Comparison of ENCODE assay signal across 22 mouse cellular contexts in genomic region chr2:74424726-74425125, GRCm38 (mm10).
DNase-seq lines count a peak whose midpoint lies in the region; ATAC-seq lines count a peak whose summit lies in the region.
"Had no signal": no experiment of that assay in that cellular context is flagged by ENCODE, and none has a peak within 500 bp of the region (broad histone marks: within the 10 kb centered on the region; RNA-seq: fewer than 3 reads in every experiment).

No protein-coding gene starts in this region.

- H3K9ac ChIP-seq in forebrain, embryonic 15.5 days (replicated peaks) = no peak overlapping the region
- H3K9ac ChIP-seq: forebrain, embryonic 13.5 days; heart, embryonic 13.5 days; hindbrain, embryonic 13.5 days; limb, embryonic 13.5 days; liver, embryonic 13.5 days; lung, embryonic 14.5 days had no signal

- H3K4me3 ChIP-seq in forebrain, embryonic 15.5 days = no peak overlapping the region
- H3K4me3 ChIP-seq: erythroblast, embryonic 14.5 days; forebrain, embryonic 13.5 days; gastrocnemius, adult 2 months; heart, embryonic 13.5 days; hindbrain, embryonic 13.5 days; limb, embryonic 13.5 days; liver, embryonic 13.5 days had no signal

- H3K4me2 ChIP-seq in forebrain, embryonic 15.5 days (replicated peaks) = no peak overlapping the region
- H3K4me2 ChIP-seq: forebrain, embryonic 13.5 days; heart, embryonic 13.5 days; hindbrain, embryonic 13.5 days; limb, embryonic 13.5 days; liver, embryonic 13.5 days; lung, embryonic 14.5 days; midbrain, embryonic 11.5 days had no signal

- H3K27ac ChIP-seq in forebrain, embryonic 15.5 days (replicated peaks) = no peak overlapping the region
- H3K27ac ChIP-seq: gastrocnemius, adult 2 months; heart, embryonic 13.5 days; hindbrain, embryonic 13.5 days; limb, embryonic 13.5 days; liver, embryonic 13.5 days; stomach, postnatal 0 days had no signal

- H3K27me3 ChIP-seq in forebrain, embryonic 15.5 days = no peaks in the 10 kb centered on the region
- H3K27me3 ChIP-seq: forebrain, embryonic 13.5 days; heart, embryonic 13.5 days; hindbrain, embryonic 13.5 days; limb, embryonic 13.5 days; liver, embryonic 13.5 days had no signal

- WGBS in forebrain, embryonic 15.5 days = 84% methylated on average over 3 of the region's 3 CpGs

- no peak for ATAC-seq in forebrain, embryonic 15.5 days (replicated peaks)
- no peak for ATAC-seq in erythroblast, adult 5-6 weeks (replicated peaks; ENCODE audit: low FRiP score, poor library complexity, severe bottlenecking)
- ATAC-seq: forebrain, embryonic 13.5 days had no signal

- peak; percentile 63 to 67 for DNase-seq in right cerebral cortex, adult 2 months (ENCODE audit: low spot score in 2 of 2)
- DNase-seq in right cerebral cortex, postnatal 14 days = no peak
- peak; percentile 40 to 44 for DNase-seq in layer of hippocampus, adult 8-10 months (ENCODE audit: low spot score in 2 of 2)
- DNase-seq in left cerebral cortex, postnatal 14 days (ENCODE audit: low spot score in 2 of 2) = peak; percentile 59 to 86
- no peak for DNase-seq in kidney, postnatal 14 days
- DNase-seq: adrenal gland, adult 8-10 months; cerebellum, adult 9-11 months; gastrocnemius, adult 2 months; kidney, postnatal 4 days; liver, embryonic 13.5 days; lung, embryonic 14.5 days; lung, postnatal 4 days; retina, postnatal 1 day had no signal

- H3K36me3 ChIP-seq in forebrain, embryonic 15.5 days = no peaks in the 10 kb centered on the region
- H3K36me3 ChIP-seq: heart, embryonic 13.5 days; hindbrain, embryonic 13.5 days; limb, embryonic 13.5 days; liver, embryonic 13.5 days had no signal

- H3K9me3 ChIP-seq in forebrain, embryonic 15.5 days = no peaks in the 10 kb centered on the region
- H3K9me3 ChIP-seq: forebrain, embryonic 13.5 days; hindbrain, embryonic 13.5 days; limb, embryonic 13.5 days; liver, embryonic 13.5 days had no signal

- intact Hi-C loops in left cerebral cortex, postnatal 14 days (cut with DNase I) = no loop called here

- H3K4me1 ChIP-seq in forebrain, embryonic 15.5 days = peaks cover 15% of the 10 kb centered on the region
- H3K4me1 ChIP-seq: heart, embryonic 13.5 days; limb, embryonic 13.5 days; liver, embryonic 13.5 days had no signal

Comparison
In these comparisons a context has a peak if more than half of its experiments do, and no peak if none do; other contexts are left out.
1. DNase-seq: peak in right cerebral cortex, adult 2 months (2 of 2), layer of hippocampus, adult 8-10 months (2 of 2) and left cerebral cortex, postnatal 14 days (2 of 2); none in right cerebral cortex, postnatal 14 days (single experiment) and kidney, postnatal 14 days (single experiment).